Mouse (Mus musculus): ENCODE measurements around the gene Samd1. TPM values are rescaled to one million over a fixed set of nuclear protein-coding genes. Genes with fewer than 3 reads are reported as not detected.
A peak's percentile ranks its signal among the peaks of the same experiment; 100 is the strongest.

Gene Samd1
- polyA plus RNA-seq, 1 experiment from 2014 or later: 14.4 TPM

- Histone ChIP-seq H3K4me1 (ENCODE audit: control insufficient read depth, insufficient read depth, low read length) (peaks cover 2% of the 10 kb centered on the region; the same call in 1 of the 2 replicates), H3K36me3 (ENCODE audit: control insufficient read depth, insufficient read depth, low read length) (no peaks in the 10 kb centered on the region), H3K27ac (ENCODE audit: low read depth, low read length) (no peak overlapping the region), H3K4me2 (ENCODE audit: low read length) (peak overlapping the region; percentile 94), H3K9me3 (replicated peaks; ENCODE audit: control insufficient read depth, low read length) (no peaks in the 10 kb centered on the region), H3K27me3 (replicated peaks; ENCODE audit: control insufficient read depth, insufficient read depth, low read length) (peaks cover 38% of the 10 kb centered on the region), H3K4me3 (ENCODE audit: low read depth, low read length) (peak overlapping the region; percentile 52), H3K9ac (ENCODE audit: low read length) (peak overlapping the region; percentile 29)
- ATAC-seq: no peak
- WGBS: 2% methylated on average over 35 of the region's 35 CpGs
- no peak for DNase-seq (ENCODE audit: low spot score)
Measured at GRCm38 (mm10) chr8:84012499-84013165, 15.2 kb downstream of the Samd1 start.

GRCm38 (mm10) chr8:84015833-84016232 lies 18.4 kb downstream of the Samd1 start:
- Histone ChIP-seq H3K9me3 (replicated peaks; ENCODE audit: control insufficient read depth, low read length) (no peaks in the 10 kb centered on the region), H3K9ac (ENCODE audit: low read length) (no peak overlapping the region), H3K36me3 (ENCODE audit: control insufficient read depth, insufficient read depth, low read length) (no peaks in the 10 kb centered on the region), H3K4me1 (ENCODE audit: control insufficient read depth, insufficient read depth, low read length) (peaks cover 2% of the 10 kb centered on the region; the same call in 1 of the 2 replicates), H3K4me3 (ENCODE audit: low read depth, low read length) (no peak overlapping the region), H3K27me3 (replicated peaks; ENCODE audit: control insufficient read depth, insufficient read depth, low read length) (peaks cover 36% of the 10 kb centered on the region), H3K4me2 (ENCODE audit: low read length) (no peak overlapping the region), H3K27ac (ENCODE audit: low read depth, low read length) (no peak overlapping the region)
- ATAC-seq (no peak), DNase-seq (ENCODE audit: low spot score) (no peak)
- 94% methylated on average over 5 of the region's 5 CpGs for WGBS

DNA sequence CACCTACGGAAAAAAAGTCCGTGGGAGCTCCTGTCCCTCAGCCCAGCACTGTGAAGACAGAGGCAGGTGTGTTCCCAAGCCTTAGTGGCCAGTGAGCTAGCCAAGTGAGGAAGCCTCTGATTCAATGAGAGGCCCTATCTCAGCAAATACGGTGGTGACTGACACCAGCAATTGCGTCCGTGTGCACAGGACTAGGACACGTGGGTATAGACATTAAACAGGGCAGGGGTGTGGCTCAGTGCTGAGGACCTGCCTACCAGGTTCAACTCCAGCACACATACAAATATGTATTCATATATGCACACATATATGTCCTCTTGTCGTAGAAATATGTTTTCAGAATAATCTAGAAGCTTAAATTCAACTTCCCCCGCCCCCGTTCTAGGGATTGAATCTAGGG lies 22.3 kb downstream of the Samd1 start:
- H3K9me3 ChIP-seq (replicated peaks; ENCODE audit: control insufficient read depth, low read length): no peaks in the 10 kb centered on the region
- ATAC-seq (no peak), DNase-seq (ENCODE audit: low spot score) (no peak)
- no peak overlapping the region for H3K27ac ChIP-seq (ENCODE audit: low read depth, low read length)
- no peak overlapping the region for H3K9ac ChIP-seq (ENCODE audit: low read length)
- no peak overlapping the region for H3K4me2 ChIP-seq (ENCODE audit: low read length)
- H3K4me3 ChIP-seq (ENCODE audit: low read depth, low read length): no peak overlapping the region
- H3K27me3 ChIP-seq (replicated peaks; ENCODE audit: control insufficient read depth, insufficient read depth, low read length): peaks cover 15% of the 10 kb centered on the region
- 90% methylated on average over 9 of the region's 9 CpGs for WGBS
- H3K36me3 ChIP-seq (ENCODE audit: control insufficient read depth, insufficient read depth, low read length): no peaks in the 10 kb centered on the region
- H3K4me1 ChIP-seq (ENCODE audit: control insufficient read depth, insufficient read depth, low read length): no peaks in the 10 kb centered on the region

GRCm38 (mm10) chr8:84021096-84021495 lies 23.6 kb downstream of the Samd1 start, which contains the start of gene Palm3:
Gene Palm3 (plus strand): TSS chr8:84021471.
- DNase-seq (ENCODE audit: low spot score) (no peak), ATAC-seq (no peak)
- H3K9ac ChIP-seq (ENCODE audit: low read length): no peak within 1 kb of the TSS
- H3K4me2 ChIP-seq (ENCODE audit: low read length): no peak within 1 kb of the TSS
- H3K4me1 ChIP-seq (ENCODE audit: control insufficient read depth, insufficient read depth, low read length): no peaks in the 10 kb centered on the region
- WGBS: 10% methylated on average over 18 of the region's 18 CpGs
- no peak within 1 kb of the TSS for H3K27ac ChIP-seq (ENCODE audit: low read depth, low read length)
- H3K9me3 ChIP-seq (replicated peaks; ENCODE audit: control insufficient read depth, low read length): no peaks in the 10 kb centered on the region
- H3K36me3 ChIP-seq (ENCODE audit: control insufficient read depth, insufficient read depth, low read length): no peaks in the 10 kb centered on the region
- H3K27me3 ChIP-seq (replicated peaks; ENCODE audit: control insufficient read depth, insufficient read depth, low read length): peaks cover 25% of the 10 kb centered on the region
- H3K4me3 ChIP-seq (ENCODE audit: low read depth, low read length): no peak within 1 kb of the TSS

GRCm38 (mm10) chr8:84021569-84021968 lies 24.1 kb downstream of the Samd1 start:
- Histone ChIP-seq H3K9me3 (replicated peaks; ENCODE audit: control insufficient read depth, low read length) (no peaks in the 10 kb centered on the region), H3K4me2 (ENCODE audit: low read length) (no peak overlapping the region), H3K9ac (ENCODE audit: low read length) (no peak overlapping the region), H3K27ac (ENCODE audit: low read depth, low read length) (no peak overlapping the region), H3K4me1 (ENCODE audit: control insufficient read depth, insufficient read depth, low read length) (no peaks in the 10 kb centered on the region), H3K4me3 (ENCODE audit: low read depth, low read length) (no peak overlapping the region), H3K36me3 (ENCODE audit: control insufficient read depth, insufficient read depth, low read length) (no peaks in the 10 kb centered on the region), H3K27me3 (replicated peaks; ENCODE audit: control insufficient read depth, insufficient read depth, low read length) (peaks cover 25% of the 10 kb centered on the region)
- DNase-seq (ENCODE audit: low spot score) (no peak), ATAC-seq (no peak)
- 46% methylated on average over 12 of the region's 12 CpGs for WGBS

GRCm38 (mm10) chr8:84023085-84023484 lies 25.6 kb downstream of the Samd1 start:
- 69% methylated on average over 5 of the region's 5 CpGs for WGBS
- no peaks in the 10 kb centered on the region for H3K9me3 ChIP-seq (replicated peaks; ENCODE audit: control insufficient read depth, low read length)
- H3K4me2 ChIP-seq (ENCODE audit: low read length): no peak overlapping the region

GRCm38 (mm10) chr8:84023631-84024030 lies 26.2 kb downstream of the Samd1 start:
- H3K27me3 ChIP-seq (replicated peaks; ENCODE audit: control insufficient read depth, insufficient read depth, low read length): peaks cover 40% of the 10 kb centered on the region

More at GRCm38 (mm10) chr8:84023085-84023484, 25.6 kb downstream of the Samd1 start:
- no peaks in the 10 kb centered on the region for H3K36me3 ChIP-seq (ENCODE audit: control insufficient read depth, insufficient read depth, low read length)
- ATAC-seq: no peak
- DNase-seq (ENCODE audit: low spot score): no peak
- H3K27me3 ChIP-seq (replicated peaks; ENCODE audit: control insufficient read depth, insufficient read depth, low read length): peaks cover 34% of the 10 kb centered on the region
- H3K9ac ChIP-seq (ENCODE audit: low read length): no peak overlapping the region
- no peak overlapping the region for H3K4me3 ChIP-seq (ENCODE audit: low read depth, low read length)
- H3K27ac ChIP-seq (ENCODE audit: low read depth, low read length): no peak overlapping the region
- no peaks in the 10 kb centered on the region for H3K4me1 ChIP-seq (ENCODE audit: control insufficient read depth, insufficient read depth, low read length)

GRCm38 (mm10) chr8:84024171-84024570 lies 26.7 kb downstream of the Samd1 start:
- DNase-seq (ENCODE audit: low spot score) (peak; percentile 51), ATAC-seq (no peak)
- Histone ChIP-seq H3K4me1 (ENCODE audit: control insufficient read depth, insufficient read depth, low read length) (no peaks in the 10 kb centered on the region), H3K4me2 (ENCODE audit: low read length) (no peak overlapping the region), H3K9ac (ENCODE audit: low read length) (no peak overlapping the region), H3K4me3 (ENCODE audit: low read depth, low read length) (no peak overlapping the region), H3K27me3 (replicated peaks; ENCODE audit: control insufficient read depth, insufficient read depth, low read length) (peaks cover 40% of the 10 kb centered on the region), H3K27ac (ENCODE audit: low read depth, low read length) (no peak overlapping the region), H3K9me3 (replicated peaks; ENCODE audit: control insufficient read depth, low read length) (no peaks in the 10 kb centered on the region), H3K36me3 (ENCODE audit: control insufficient read depth, insufficient read depth, low read length) (no peaks in the 10 kb centered on the region)
- 16% methylated on average over 10 of the region's 10 CpGs for WGBS

More at GRCm38 (mm10) chr8:84023631-84024030, 26.2 kb downstream of the Samd1 start:
- 86% methylated on average over 1 of the region's 1 CpGs for WGBS
- Histone ChIP-seq H3K4me2 (ENCODE audit: low read length) (no peak overlapping the region), H3K4me1 (ENCODE audit: control insufficient read depth, insufficient read depth, low read length) (no peaks in the 10 kb centered on the region), H3K4me3 (ENCODE audit: low read depth, low read length) (no peak overlapping the region), H3K9ac (ENCODE audit: low read length) (no peak overlapping the region), H3K36me3 (ENCODE audit: control insufficient read depth, insufficient read depth, low read length) (no peaks in the 10 kb centered on the region), H3K9me3 (replicated peaks; ENCODE audit: control insufficient read depth, low read length) (no peaks in the 10 kb centered on the region), H3K27ac (ENCODE audit: low read depth, low read length) (no peak overlapping the region)
- no peak for ATAC-seq
- no peak for DNase-seq (ENCODE audit: low spot score)

DNA sequence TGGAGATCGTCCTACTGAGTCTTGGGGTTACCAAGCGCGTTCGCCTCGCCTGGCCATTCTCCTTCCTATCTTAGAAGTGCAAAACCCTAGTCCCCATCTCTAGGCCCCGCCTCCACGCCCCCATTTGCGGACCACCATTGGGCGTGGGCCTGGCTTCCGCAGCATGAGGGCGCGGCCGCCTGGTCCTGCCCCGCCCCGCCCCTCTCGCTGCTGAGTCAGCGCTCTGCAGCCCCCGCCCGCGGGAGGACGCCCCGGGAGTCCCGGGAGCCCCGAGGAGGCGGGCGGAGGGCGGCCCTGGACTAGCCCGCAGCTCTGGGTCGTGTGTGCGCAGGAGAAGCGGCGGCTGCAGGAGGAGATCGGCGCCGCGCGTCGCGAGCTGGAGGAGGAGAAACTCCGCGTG lies 28.4 kb downstream of the Samd1 start:
- H3K4me2 ChIP-seq (ENCODE audit: low read length): peak overlapping the region; percentile 87
- no peaks in the 10 kb centered on the region for H3K36me3 ChIP-seq (ENCODE audit: control insufficient read depth, insufficient read depth, low read length)
- peak overlapping the region; percentile 44 for H3K4me3 ChIP-seq (ENCODE audit: low read depth, low read length)
- H3K9ac ChIP-seq (ENCODE audit: low read length): peak overlapping the region; percentile 58
- H3K9me3 ChIP-seq (replicated peaks; ENCODE audit: control insufficient read depth, low read length): no peaks in the 10 kb centered on the region
- peaks cover 31% of the 10 kb centered on the region for H3K27me3 ChIP-seq (replicated peaks; ENCODE audit: control insufficient read depth, insufficient read depth, low read length)
- ATAC-seq: peak; percentile 88
- peak; percentile 78 for DNase-seq (ENCODE audit: low spot score)
- WGBS: under 1% methylated on average over 40 of the region's 41 CpGs
- no peak overlapping the region for H3K27ac ChIP-seq (ENCODE audit: low read depth, low read length)
- no peaks in the 10 kb centered on the region for H3K4me1 ChIP-seq (ENCODE audit: control insufficient read depth, insufficient read depth, low read length)

Measured in forebrain, embryonic 14.5 days (tissue).